Mouse (Mus musculus): ENCODE results near the gene Gbp4. TPM values are rescaled to one million over a fixed set of nuclear protein-coding genes. Genes with fewer than 3 reads are reported as not detected.
"Not testable (repeated sequence)": the region's sequence is repeated elsewhere in the genome, so short reads cannot be mapped to it uniquely, and the experiment has no call there.

Gene Gbp4
- total RNA-seq (2021), result under 1 TPM; 0.41 to 0.85 TPM
- long read RNA-seq, experiment 1, result 0 reads
- long read RNA-seq, experiment 2, result 0 reads

GRCm38 (mm10) chr5:105139409-105140088 lies at the start of gene Gbp4, which contains the start of the genes Gbp9 and Gbp8:
Gene Gbp4 (minus strand): TSS chr5:105139586.
Gene Gbp9 (minus strand): TSS chr5:105139539.
Gene Gbp8 (minus strand): TSS chr5:105139540.
- DNase-seq (ENCODE audit: low spot score in 2 of 2), result not testable (repeated sequence)

DNA sequence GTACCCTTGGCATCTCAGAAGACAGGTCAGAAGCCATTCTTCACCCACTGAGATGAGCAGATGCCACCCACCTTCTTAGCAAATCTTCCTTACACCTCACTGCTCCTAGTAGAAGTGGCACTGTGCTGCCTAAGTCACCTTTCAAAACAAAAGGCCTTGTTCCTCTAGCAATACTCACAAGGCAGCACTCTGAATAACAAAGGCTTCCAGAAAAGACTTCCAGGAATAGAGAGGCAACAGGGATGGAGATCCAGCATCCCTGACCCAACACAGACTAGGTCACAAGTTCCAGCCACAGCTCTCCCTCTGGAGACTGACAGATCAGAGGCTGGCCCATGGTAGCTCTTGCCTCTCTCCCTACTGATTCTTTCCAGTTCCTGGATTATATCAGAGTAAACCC lies 42.1 kb upstream of the Gbp4 start:
- DNase-seq (ENCODE audit: low spot score in 2 of 2), result no peak

- no peak for DNase-seq (ENCODE audit: low spot score in 2 of 2)
Observed at GRCm38 (mm10) chr5:105156582-105156981, 17.2 kb upstream of the Gbp4 start.

DNA sequence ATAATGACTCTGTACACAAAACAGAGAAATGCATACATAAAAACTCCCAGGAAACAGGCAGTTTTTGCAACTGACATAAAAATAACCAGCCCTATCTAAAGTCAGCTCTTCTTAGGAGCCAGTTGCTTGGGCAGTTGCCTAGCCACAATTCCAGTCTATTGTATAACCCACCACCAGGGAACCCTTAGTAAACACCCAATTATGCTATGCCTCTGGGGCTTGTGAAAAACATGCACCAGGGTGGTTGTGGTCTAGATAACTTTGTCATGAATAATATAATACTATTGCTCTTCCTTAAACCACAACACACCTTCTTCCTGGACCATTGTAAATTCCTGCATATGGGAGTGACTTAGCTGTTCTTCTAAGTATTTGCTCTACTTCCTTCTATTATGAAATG lies 14.7 kb upstream of the Gbp4 start:
- DNase-seq (ENCODE audit: low spot score in 2 of 2), result no peak

- DNase-seq (ENCODE audit: low spot score in 2 of 2), result not testable (repeated sequence)
Observed at GRCm38 (mm10) chr5:105148062-105148461, 8.7 kb upstream of the Gbp4 start.

- DNase-seq (ENCODE audit: low spot score in 2 of 2), result no peak
Observed at GRCm38 (mm10) chr5:105146447-105146846, 7.1 kb upstream of the Gbp4 start.

GRCm38 (mm10) chr5:105145731-105146130 lies 6.3 kb upstream of the Gbp4 start:
- DNase-seq (ENCODE audit: low spot score in 2 of 2), result not testable (repeated sequence)

DNA sequence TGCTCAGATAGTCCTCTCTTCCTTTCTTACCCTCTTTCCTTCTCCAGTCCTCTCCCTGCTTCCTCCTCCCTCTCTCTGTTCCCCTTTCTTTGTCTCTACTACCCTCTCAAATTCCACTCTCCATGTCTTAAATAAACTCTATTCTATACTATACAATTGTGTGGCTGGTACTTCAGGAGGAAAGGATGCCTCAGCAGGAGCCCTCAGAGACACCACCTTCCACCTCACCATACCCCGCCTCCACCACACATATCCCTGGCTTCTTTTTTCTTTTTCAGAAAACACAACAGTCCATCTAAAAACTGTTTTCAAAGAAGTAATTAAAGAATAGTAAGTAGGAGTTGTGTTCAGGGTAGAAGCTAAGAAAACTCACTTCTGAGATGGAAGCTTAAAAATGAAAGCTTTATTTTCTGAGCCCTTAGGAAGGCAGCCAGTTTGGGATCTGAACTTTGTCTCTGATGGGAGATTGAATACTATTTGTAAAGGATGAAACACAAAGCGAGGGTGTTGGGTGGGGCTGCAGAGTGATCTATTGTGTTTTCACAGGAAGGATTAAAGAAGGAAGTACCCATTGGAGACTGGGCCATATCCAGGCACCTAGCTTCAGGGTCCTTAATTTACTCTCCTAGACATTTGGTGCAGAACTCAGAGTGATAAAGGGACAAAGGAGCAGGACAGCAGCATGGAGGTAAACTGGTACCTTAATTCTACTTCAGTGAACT lies 864 bp upstream of the Gbp4 start:
- DNase-seq (ENCODE audit: low spot score in 2 of 2), result not testable (repeated sequence)

DNA sequence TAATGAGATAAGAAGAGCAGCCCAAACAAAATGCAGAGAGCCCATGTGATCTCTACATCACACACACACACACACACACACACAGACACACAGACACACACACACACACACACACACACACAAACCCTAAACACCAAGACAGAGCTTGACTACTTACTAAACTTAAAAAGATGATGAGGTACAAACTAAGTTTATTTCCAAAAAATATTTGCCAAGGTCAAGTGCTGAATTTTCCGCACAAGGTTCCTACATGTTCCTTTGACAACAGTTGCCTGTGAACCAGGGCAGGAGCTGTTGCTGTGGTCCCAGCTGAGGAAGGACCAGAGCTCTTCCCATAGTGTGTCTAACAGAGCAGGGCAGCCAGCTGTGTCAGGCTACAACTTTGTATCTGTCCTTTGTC lies 480 bp downstream of the Gbp4 start:
- no peak for DNase-seq (ENCODE audit: low spot score in 2 of 2)

- not testable (repeated sequence) for DNase-seq (ENCODE audit: low spot score in 2 of 2)
Observed at GRCm38 (mm10) chr5:105136706-105137304, 2.6 kb downstream of the Gbp4 start.

DNA sequence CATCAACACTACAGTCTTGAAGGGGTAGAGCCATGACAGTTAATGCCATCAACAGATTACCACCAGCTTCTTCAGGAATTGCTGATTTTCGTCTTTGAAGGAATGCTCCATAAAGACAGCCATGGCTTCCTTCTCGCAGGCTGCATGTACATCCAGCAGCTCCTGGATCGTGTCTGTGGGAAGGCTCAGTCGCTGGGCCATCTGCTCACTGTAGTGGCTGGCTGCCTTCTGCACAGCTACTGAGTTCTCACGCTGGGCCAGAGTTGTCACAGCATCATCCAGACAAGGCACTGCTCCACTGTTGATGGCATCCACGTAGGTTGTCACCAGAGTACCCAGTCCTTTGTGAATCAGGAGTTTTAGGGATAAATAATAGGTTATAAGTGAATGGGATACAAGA lies 17.7 kb downstream of the Gbp4 start:
- DNase-seq (ENCODE audit: low spot score in 2 of 2), result peak in 1 of 2 experiments; percentile 24

DNA sequence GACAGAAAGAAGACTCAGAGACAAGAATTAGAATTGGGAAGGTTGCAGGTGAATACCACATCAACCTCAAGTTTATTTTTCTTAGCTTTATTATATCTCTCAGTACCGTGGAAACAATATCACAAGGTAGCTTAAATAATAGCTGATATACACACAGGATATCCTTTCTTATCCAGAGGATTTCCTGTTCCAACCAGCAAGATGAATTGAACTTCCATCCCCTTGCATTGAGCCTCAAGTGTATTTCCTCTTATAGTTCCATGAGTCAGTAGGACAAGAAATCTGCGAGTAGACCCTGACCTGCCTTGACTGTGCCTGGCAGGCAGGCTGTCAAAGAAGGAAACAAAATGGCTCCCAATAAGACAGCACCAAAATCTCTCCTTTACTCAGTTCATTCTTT lies 23.6 kb downstream of the Gbp4 start:
- DNase-seq (ENCODE audit: low spot score in 2 of 2), result no peak

DNA sequence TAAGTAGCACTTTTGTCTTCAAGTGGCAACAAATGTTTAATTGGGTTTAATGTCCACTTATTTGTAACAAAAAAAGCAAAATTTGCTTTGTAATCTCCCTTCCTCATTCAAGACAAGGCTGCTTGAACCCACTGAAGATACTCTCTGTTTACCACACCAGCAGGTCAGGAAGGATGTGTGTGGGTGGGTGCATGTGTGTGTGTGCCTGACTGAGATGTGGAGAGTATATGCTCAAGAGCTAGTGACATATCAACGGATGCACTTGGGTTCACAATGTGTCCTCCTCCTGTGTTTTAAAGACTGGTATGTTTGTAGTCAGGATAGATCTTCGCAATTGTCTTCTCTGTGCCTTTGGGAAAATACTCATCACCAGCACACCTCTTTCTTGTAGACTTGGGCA lies 24.7 kb downstream of the Gbp4 start:
- no peak for DNase-seq (ENCODE audit: low spot score in 2 of 2)

DNA sequence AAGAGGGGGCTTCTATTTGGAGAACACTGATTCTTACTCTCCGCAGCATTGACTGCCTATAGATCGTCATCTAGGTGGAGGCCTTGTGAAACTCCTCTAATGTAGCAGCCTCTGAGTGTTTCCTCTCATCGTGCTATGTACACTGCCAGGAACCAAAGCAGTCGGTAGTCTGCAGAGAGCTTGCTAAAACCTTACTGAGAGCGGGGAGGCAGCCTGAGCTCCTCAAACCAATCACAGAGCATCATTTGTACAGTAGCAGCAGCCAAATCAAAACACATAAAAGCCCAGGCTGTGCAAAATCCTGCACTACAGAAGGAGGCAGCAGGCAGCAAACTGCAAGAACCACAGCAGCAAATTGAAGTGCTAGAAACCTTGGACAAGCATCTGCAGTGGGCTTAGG lies 25.7 kb downstream of the Gbp4 start:
- DNase-seq (ENCODE audit: low spot score in 2 of 2), result no peak

DNA sequence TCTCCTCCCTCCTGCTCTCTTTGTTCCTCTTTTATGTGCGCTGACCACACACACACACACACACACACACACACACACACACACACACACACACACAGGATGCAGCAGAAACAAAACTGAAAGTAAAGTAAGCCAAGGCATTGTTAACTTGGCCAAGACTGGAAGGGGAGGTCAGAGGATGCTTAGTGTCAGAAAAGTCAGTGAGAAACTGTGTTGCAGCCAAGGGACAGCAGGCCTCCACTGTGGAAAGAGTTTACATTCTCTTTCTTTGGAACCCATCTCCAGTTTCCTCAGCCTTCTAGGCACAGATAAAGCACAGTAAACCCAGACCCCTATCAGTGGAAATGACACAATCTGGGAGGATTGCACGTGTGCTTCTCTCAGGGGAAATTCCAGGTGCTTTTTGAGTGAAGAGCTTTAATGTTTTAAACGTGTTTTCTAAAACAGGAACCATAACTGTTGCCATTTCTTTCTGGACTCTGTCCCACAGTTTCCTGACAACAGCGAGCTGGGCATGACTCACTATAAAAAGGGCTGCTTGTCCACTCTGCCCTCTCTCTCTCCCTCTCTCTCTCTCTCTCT lies 29.0 kb downstream of the Gbp4 start:
- peak in 1 of 2 experiments; percentile 14 for DNase-seq (ENCODE audit: low spot score in 2 of 2)

DNA sequence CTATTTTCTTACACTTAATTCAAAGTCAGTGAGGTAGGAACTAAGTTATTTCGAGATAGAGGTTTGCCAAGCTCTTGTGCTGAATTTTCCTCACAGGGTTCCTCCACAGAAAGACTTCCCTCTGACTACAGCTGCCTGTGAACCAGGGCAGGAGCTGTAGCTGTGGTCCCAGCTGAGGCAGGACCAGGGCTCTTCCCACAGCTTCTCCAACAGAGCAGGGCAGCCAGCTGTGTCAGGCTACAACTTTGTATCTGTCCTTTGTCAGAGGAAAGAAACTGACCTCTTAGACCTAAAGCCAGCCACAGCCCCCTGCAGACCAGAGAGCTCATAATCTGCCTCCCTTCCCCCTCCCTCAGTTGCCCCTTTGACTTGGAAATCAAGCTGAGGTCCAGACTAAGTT lies 29.6 kb downstream of the Gbp4 start:
- not testable (repeated sequence) for DNase-seq (ENCODE audit: low spot score in 2 of 2)

DNA sequence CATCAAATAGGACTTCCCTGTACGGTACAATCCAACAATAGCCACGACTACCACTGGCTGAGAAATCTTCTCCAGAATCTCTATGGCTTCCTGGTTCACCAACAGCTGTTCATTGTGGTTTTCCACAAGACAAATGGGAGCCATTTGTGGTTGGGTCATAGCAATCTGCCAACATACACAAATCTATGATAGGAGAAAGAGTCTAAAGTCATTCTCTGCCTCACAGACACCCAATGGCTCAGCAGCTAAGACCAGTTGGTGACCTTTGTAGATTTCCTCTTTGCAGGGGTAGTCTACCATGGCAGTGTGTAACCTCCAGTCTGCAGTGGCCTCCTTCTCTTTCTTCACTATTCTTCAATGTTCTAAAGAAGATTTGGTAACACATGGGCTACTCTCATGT lies 33.7 kb downstream of the Gbp4 start:
- not testable (repeated sequence) for DNase-seq (ENCODE audit: low spot score in 2 of 2)

DNA sequence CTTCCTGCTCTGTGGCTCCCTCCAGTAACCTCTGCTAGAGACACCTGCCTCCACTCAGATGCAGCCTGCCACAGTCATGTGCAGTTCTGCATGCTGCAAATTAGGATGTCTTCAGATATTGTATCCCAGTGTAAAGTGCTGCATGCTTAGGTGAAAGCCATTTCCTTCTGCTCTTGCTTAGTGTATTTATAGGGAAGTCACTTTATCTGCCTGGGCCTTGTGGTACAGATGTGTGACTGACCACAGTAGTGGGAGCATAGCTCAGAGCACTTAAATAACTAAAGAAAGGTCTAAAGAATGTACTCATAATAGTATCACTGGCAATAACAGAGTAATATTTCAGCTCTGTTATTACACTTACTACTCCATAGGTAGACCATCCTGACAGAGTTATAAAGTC lies 57.5 kb downstream of the Gbp4 start:
- no peak for DNase-seq (ENCODE audit: low spot score in 2 of 2)

- DNase-seq (ENCODE audit: low spot score in 2 of 2), result not testable (repeated sequence)
Observed at GRCm38 (mm10) chr5:105068356-105068755, 71.0 kb downstream of the Gbp4 start.

Measured in layer of hippocampus, postnatal 14 days (tissue).